Mouse (Mus musculus): ENCODE data around the gene Synpo2.

DNA sequence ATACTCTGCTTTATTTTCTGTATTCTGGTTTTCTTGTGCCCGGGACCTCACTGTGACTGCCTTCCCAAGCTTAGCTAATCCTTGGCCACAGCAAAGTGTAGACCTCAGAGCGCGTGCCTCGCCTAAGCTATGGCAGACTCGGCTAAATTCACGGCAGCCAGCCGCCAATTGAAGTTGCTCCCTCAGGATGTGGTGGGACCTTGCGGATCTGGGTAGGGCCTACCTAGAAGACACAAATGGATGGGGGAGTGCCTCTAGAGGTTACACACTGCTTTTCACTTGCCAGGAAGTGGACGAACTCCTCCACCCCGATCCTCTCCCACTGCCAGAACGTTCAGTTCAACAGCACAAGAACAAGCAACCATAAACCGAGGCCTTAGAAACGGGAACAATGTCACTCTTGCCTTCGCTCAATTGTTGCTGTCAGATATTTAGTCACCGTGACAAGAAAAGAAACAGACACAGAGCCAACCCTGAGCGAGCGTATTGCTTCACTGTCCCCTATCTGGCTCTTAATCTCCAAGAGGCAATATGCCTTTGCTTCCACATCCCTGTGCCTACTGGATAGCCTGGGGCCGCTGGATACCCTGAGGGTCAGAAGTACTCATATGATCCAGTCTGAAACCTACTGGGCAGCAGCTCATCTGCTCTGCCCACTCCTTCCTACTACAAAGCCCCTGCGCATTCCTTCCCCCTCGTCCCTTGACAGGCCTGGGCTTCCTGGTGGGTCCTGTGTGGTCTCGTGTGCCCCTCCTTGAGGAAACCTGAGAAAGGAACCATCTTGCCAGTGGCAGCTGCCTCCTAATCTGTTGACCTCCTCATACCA lies 62.2 kb downstream of the Synpo2 start:
- TF ChIP-seq CTCF (IDR thresholded peaks at IDR 0.05) (no peak), EP300 (IDR thresholded peaks at IDR 0.05) (no peak)

Measured in lung, postnatal 0 days (tissue).